Mouse (Mus musculus): ENCODE data around the gene Acer3.
"Not testable (repeated sequence)": the region's sequence is repeated elsewhere in the genome, so short reads cannot be mapped to it uniquely, and the experiment has no call there.

Acer3 gene

DNA sequence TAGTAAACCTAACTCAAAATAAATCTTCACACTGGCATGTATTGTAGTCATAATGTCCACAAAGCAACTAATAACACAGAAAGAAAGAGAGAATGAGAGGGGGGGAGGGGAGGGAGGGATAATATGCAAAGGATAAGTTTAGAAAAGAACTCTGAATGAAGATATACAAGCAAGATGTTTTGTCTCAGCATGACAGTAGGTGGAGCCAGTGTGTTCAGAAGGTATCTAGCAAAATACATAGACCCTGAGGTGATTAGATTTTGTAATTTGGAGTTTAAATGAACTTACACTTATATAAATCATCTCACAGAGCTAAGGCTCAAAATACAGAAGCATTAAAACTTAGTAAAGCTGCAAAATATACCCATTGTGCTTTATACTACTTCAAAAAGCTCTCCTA is 44.7 kb downstream of the Acer3 start:
- in situ Hi-C loops (cut with MboI): no loop called here

DNA sequence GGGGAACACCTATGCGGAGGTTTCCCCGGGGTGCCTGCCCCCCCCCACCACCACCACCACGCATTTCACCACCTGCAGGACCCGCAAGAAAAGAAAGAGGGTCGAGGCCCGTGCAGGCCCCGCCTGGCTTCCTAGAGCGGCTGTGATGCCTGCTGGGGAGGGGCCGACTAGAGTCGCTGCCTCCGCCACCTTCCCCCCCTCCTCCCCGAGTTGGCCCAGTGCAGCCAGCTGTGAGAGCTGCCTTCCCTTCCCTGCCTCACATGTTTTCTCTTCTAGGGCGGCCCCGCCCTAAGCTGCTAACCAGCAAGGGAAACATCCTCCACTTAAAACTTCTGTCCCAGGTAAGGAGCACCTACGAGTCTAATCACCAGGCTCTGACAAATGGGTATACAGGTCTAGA is 52.8 kb downstream of the Acer3 start:
- in situ Hi-C loops (cut with MboI): not testable (repeated sequence)

DNA sequence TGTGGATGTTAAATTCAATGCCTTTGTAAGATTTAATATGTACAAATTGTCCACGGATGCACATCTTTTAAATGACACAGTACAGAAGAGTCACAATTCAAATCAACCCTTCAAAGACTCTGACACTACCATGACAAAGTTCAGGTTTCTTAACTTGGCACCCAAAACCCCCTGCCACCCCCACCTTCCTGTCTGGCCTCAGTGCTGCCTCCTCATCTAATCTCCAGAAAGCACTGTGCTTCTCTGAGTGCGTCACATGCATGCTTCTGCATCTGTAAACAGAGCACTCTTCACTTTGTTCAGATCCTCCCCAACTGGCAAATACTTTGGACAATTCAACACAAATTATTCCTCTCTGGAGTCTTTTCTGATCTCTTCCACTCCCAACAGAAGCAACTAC is 68.5 kb downstream of the Acer3 start:
- in situ Hi-C loops (cut with MboI): no loop called here

DNA sequence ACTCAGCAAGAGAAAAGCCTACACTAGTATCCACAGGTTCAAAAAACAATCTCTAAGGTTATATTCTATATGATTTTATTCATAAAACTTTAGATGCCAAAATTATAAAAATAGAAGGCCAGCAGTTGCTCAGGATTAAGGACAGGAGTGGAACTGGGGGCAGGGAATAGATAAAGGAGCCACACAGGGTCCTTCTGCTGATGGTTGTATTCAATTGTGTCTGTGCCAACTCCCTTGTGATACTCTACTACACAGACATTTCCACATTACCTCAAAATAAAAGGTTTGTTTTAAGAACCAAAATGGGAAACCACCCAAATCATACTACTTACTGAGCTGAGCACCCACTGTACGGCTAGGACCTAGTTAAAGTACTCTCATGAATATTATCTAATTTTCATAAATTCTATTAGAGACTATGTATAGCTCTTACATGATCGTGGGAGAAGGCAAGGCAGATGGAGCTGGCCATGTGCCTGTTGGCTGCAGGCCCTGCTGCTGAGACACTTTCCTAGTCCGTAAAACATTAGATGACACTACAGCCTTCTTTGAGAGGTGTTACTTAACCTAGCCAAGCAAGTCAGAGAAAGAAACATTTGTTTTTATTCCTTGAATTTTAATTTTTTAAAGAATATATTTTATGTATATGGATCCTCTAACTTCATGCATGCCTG is 84.2 kb downstream of the Acer3 start:
- in situ Hi-C loops (cut with MboI): no loop called here

GRCm38 (mm10) chr7:98223796-98224195 is 97.2 kb downstream of the Acer3 start:
- in situ Hi-C loops (cut with MboI): no loop called here

DNA sequence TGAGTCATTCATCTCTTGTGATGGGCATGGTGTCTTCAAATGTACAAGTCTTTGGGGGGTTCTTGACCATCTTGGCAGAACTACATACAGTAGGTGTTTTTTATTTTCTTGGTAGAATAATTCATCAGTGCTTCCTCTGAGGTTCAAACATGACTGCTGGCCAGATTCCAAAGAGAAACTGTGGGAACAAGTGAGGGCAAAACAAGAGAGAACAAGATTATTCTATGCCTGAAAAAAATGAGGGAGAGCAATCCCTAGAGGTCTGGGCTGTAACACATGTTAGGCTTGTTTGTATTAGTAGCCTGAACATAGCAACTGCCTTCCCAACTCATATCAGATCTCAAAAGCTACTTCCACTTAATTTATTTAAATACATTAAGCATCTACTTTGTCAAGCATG is 104.3 kb downstream of the Acer3 start:
- in situ Hi-C loops (cut with MboI): no loop called here

DNA sequence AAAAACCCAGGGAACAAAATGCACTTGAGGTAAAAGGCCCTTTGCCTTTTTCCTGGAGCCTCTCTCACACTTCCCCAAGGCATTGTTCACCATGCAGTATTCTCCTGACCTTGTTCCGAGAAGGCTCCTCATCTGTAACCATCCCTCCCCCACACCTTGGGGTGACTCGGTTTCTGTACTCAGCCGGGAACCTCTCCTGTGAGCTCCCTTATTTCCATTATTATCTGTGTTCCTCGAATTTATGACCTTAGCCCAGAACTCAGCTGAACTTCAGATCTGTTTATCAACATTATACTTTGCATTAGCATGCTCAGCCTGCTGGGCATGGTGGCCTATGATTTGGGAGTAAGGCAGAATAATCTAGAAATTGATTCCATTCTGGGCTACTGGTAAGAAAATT is 118.1 kb downstream of the Acer3 start:
- in situ Hi-C loops (cut with MboI): no loop called here

DNA sequence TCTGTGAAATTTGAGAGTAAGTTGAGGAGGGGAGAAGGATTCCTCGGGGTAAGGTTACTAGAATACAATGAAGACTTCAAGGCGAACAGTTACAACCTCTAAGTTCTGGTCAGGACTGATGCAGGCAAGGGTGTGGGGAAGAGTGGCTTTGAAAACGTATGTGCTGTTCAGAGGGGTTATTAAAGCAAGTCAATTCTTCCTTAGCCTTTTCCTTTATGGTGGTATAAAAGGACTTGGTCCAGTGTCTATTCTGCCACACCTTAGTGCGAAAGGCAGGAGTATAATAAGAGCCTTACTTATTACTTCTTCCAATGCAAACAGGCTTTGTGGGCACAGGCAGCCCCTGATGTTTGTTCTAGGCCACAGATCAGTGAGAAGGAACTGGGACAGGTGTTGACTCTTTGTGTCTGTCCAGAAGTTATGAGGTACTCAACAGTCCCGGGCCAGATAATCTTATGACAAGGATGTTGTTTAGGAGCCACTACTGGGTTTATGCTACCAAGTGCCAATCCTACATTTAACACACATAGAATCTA is 119.4 kb downstream of the Acer3 start:
- in situ Hi-C loops (cut with MboI): no loop called here

DNA sequence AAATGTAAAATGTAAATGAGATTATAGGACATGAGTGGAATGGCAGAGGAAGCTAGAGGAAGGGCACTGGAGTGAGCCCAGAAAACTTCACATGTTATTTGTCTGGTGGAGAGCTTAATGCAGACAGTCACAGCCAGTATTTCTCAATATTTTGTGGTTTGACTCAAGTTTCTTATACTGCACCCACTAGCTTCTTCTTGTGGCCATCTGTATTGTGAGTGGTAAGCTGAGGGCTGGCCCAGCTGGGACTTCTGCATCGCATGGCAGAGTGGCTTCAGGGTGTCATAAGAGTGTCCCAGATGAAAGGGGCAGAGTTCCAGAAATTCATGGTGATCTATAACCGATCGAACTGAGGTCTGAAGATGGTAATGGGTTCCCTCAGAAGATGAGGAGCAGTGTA is 120.6 kb downstream of the Acer3 start:
- in situ Hi-C loops (cut with MboI): no loop called here

DNA sequence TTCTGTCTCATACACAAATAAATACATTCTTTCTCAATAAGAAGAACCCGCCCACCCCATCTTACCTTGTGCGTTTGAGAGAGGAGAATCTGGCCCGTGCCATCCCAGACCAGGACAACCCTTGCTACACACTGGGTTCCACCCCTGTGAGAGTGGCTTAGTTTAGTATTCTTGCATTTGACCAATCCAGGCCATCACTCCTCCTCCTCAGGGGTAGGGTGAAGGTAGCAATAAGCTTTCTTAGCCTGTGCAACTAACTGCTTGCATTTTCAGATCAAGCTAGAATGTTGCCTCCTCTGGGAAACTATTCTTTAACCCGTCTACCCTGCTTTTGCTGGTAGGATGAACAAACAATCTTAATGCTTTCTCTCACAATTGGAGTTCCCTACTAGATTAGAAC is 121.6 kb downstream of the Acer3 start, which contains the start of gene B3gnt6:
B3gnt6 (minus strand) TSS at position 101 of the 400 bp plus-strand sequence.
- in situ Hi-C loops (cut with MboI): loop anchor here (10.0 kb wide), 1 partner anchor 65 kb away; no protein-coding TSS in a partner anchor

GRCm38 (mm10) chr7:98195151-98195801 is 125.7 kb downstream of the Acer3 start:
- in situ Hi-C loops (cut with MboI): loop anchor here (10.0 kb wide), 1 partner anchor 60 kb away; no protein-coding TSS in a partner anchor

DNA sequence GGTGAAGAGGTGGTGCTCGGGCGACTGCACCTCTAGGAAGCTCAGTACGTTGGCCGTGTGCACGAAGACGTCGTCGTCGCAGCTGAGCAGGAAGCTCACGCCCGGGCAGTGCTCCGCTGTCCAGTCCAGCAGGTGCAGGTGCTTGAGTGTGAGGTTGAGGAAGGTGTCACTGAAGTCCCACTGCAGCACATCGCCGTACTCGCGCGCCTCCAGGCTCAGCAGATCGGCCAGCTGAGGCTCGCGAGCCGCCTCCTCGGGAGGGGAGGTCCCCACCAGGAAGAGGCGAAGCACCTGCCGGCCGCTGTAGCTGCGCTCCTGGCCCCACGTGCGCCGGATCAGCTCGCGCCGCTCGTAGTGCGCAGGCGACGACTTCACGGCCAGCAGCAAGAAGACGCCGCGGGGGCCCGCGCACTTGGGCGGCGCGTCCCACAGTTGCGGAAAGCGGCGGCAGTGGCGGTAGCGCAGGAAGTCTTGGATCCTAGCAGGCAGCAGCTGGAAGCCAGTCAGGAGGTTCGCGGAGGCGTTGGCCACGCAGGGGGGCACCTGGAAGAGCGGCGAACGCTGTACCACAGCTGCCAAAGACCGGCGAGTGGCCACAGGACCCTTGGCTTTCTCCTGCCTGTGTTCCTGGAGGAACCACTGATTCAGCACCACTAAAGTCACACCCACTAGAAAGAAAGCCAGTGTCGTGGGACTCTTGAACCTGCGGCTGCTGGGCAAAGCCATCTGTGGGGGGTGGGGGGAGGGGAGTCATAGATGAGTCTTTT is 126.8 kb downstream of the Acer3 start:
- in situ Hi-C loops (cut with MboI): loop anchor here (10.0 kb wide), 1 partner anchor 59 kb away; no protein-coding TSS in a partner anchor

GRCm38 (mm10) chr7:98193515-98194025 is 127.4 kb downstream of the Acer3 start:
- in situ Hi-C loops (cut with MboI): loop anchor here (10.0 kb wide), 1 partner anchor 59 kb away; no protein-coding TSS in a partner anchor

DNA sequence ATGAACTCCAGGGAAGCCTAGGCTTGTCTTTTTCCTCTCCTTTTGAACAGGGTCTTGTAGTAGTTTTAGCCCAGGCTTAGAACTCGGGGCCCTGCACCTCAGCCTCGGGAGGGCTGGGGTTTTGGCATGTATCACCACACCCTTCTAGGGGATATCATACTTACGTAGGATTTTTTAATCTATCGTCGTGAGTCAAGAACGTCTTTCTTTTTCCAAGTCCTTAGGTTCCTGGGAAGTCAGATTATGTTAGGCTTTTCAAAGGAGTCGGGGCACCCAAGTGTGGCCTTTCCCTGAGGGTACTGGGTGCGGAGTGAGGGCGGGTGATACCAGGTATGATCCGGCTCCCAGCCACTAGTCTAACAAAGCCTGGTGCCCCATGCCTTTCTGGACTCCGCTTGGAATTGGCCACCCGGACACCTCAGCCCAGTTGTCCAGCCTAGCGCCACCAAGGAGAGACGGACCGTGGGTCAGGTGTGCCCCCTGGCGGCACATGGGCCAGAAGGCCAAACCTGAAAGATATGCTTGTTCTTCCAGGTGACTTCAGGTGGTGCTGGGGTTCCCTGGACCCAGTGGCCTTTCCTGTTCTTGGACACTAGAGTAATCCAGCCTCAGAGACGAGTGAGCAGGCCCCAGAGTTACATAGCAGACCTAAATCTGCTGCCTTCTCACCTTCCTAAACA is 129.3 kb downstream of the Acer3 start:
- in situ Hi-C loops (cut with MboI): loop anchor here (10.0 kb wide), 1 partner anchor 57 kb away; no protein-coding TSS in a partner anchor

GRCm38 (mm10) chr7:98190578-98190977 is 130.4 kb downstream of the Acer3 start:
- in situ Hi-C loops (cut with MboI): loop anchor here (10.0 kb wide), 1 partner anchor 56 kb away; no protein-coding TSS in a partner anchor

- in situ Hi-C loops (cut with MboI): loop anchor here (10.0 kb wide), 1 partner anchor 55 kb away; no protein-coding TSS in a partner anchor
Measured at GRCm38 (mm10) chr7:98189745-98190144, 131.3 kb downstream of the Acer3 start.

GRCm38 (mm10) chr7:98188680-98189079 is 132.3 kb downstream of the Acer3 start:
- in situ Hi-C loops (cut with MboI): no loop called here

DNA sequence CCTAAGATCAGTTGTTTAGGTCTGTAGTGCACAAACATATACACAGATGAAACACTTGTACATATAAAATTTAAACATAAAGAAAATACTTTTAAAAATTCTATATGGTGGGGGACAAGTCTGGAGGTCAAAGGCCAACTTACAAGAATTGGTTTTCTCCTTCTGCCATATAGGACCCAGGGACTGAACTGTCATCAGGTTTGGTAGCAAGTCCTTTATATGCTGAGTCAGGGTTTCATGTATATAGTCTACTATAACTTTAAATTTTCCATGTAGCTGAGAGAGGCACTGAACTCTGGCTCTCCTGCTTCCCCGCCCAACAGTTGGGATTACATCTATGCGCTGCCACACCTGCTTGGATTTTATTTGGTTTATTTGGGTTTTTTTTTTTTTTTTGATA is 132.8 kb downstream of the Acer3 start:
- in situ Hi-C loops (cut with MboI): no loop called here

DNA sequence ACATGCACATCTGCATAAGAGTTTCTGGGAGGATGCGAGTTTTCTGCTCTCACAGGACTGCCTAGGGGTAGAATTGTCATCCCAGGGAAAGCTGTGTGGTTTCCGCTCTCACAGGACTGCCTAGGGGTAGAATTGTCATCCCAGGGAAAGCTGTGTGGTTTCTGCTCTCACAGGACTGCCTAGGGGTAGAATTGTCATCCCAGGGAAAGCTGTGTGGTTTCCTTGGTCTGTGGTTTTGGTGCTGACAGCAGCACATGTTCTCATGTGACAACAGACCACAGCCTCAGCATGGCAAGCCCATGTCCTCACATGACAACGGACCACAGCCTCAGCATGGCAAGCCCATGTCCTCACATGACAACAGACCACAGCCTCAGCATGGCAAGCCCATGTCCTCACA is 133.7 kb downstream of the Acer3 start:
- in situ Hi-C loops (cut with MboI): not testable (repeated sequence)

DNA sequence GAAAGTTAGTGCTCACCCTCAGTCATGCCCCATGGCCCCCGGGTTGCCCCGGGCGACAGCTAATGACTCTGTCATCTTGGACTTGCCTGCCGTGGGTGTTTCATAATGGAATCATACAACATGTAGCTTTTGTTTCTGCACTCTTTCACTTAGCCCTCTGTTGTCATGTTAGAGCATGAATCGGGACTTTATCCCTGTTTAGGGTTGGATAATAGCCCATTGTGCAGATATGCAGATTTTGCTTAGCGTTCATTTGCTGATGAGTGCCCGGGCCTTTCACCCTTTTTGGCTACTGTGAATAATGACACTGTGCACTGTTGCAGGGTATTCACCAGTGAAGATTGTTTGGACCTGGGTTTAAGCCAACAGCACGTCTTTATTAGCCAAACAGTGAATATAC is 134.4 kb downstream of the Acer3 start:
- in situ Hi-C loops (cut with MboI): no loop called here

DNA sequence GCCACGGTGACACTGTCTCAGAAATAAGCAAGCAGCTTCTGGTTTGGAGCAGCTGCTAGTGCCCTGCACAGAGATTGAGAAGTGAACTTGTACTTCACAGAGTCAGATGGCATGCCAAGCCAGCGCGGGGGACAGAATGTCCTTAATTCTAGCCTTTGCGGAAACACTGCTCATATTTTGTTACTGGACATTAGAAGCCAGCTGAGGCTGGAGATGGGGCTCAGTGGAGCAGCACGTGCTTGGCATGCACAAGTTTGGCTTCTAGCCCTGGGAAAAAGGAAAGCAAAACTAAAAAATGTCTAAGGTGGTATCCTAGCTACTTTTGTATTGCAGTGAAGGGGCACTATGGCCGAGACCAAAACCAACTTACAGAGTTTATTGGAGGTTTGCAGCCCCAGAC is 135.7 kb downstream of the Acer3 start:
- in situ Hi-C loops (cut with MboI): no loop called here
